Mouse (Mus musculus) olfactory bulb, adult 2 months (tissue): Measurements from ENCODE around the gene Ect2l.

Experiments
- CTCF ChIP-seq: fragments of 200-500 bp; IDR thresholded peaks from 2 replicates; pipeline ENCODE4 v1.5.1; 2012; ENCODE audit warnings: low read depth, mild to moderate bottlenecking, low read length, moderate library complexity; ENCODE audit not compliant: insufficient read depth
- POLR2A ChIP-seq: fragments of 200-500 bp; IDR thresholded peaks from 2 replicates; pipeline ENCODE4 v1.6.1; 2012; ENCODE audit warnings: mild to moderate bottlenecking, low read depth, low read length, moderate library complexity; ENCODE audit not compliant: insufficient read depth

DNA sequence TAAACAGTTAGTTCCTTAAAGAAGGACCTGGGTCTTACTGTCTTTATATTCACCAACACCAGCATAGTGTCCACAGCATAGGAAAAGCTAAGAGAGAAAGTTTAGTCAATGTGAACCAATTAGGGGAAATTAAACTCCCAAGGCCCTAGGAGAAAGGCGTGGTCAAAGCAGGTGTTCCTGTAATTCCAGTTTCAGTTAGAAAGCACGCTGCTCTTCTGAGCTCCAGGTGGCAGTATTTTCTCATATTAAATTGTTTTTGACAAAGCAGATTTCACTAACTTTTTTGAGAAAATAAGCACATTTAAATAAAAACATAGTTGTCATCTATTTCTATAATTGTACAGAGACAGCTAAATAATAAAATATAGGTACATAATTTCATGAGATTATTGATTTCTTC lies 32.9 kb upstream of the Ect2l start:
- no peak for TF ChIP-seq CTCF
- TF ChIP-seq POLR2A = no peak
